Mouse (Mus musculus) ES-E14 (cell line): ENCODE results near the gene Vps13d. TPM values are rescaled to one million over a fixed set of nuclear protein-coding genes. Genes with fewer than 3 reads are reported as not detected.

Source experiments
- DNase-seq: peaks from one replicate; pipeline ENCODE4 v3.0.0-alpha.2; 2013; ENCODE audit warnings: low read depth, low spot score
- H3K27ac ChIP-seq: 2 replicates; pipeline ENCODE4 v1.5.1; 2012; ENCODE audit warnings: low read depth, mild to moderate bottlenecking, low read length, moderate library complexity, mixed read lengths; ENCODE audit not compliant: poor library complexity, insufficient read depth, severe bottlenecking
- H3K36me3 ChIP-seq: 2 replicates; pipeline ENCODE4 v1.6.1; 2012; ENCODE audit warnings: mild to moderate bottlenecking, low read length, moderate library complexity, mixed read lengths; ENCODE audit not compliant: control insufficient read depth, poor library complexity, insufficient read depth, severe bottlenecking
- H3K4me1 ChIP-seq, 2 experiments: fragments of 150-350 bp in 1 of 2; sonication (generic) in 1 of 2; 2 replicates each; pipeline ENCODE4 v1.6.1; 2012; ENCODE audit warnings: low read length in 2 of 2, mild to moderate bottlenecking in 1 of 2, mixed read lengths in 1 of 2; ENCODE audit not compliant: control insufficient read depth in 2 of 2, insufficient read depth in 2 of 2, poor library complexity in 1 of 2
- H3K4me3 ChIP-seq, 2 experiments: fragments of 150-350 bp in 1 of 2; sonication (generic) in 1 of 2; 2 replicates each; pipeline ENCODE4 v1.5.1; 2012; ENCODE audit warnings: low read length in 2 of 2, low read depth in 1 of 2, mild to moderate bottlenecking in 1 of 2, mixed read lengths in 1 of 2; ENCODE audit not compliant: insufficient read depth in 1 of 2, poor library complexity in 1 of 2, severe bottlenecking in 1 of 2
- H3K9ac ChIP-seq: 2 replicates; pipeline ENCODE4 v1.6.1; 2012; ENCODE audit warnings: low read depth, mild to moderate bottlenecking, low read length, mixed read lengths; ENCODE audit not compliant: poor library complexity, insufficient read depth, severe bottlenecking
- H3K9me3 ChIP-seq: fragments of 150-350 bp; sonication (generic); 2 replicates; pipeline ENCODE4 v1.6.1; 2012; ENCODE audit warnings: low read depth, mild to moderate bottlenecking, low read length; ENCODE audit not compliant: control insufficient read depth, insufficient read depth
- CHD2 ChIP-seq: IDR thresholded peaks from 2 replicates; pipeline ENCODE4 v1.6.1; 2014; ENCODE audit warnings: mild to moderate bottlenecking, low read depth, low read length, inconsistent platforms
- HCFC1 ChIP-seq: IDR thresholded peaks from 2 replicates; pipeline ENCODE4 v1.6.1; 2012; ENCODE audit warnings: low read length, inconsistent platforms, borderline replicate concordance; ENCODE audit not compliant: insufficient read depth
- MAFK ChIP-seq: IDR thresholded peaks from 2 replicates; pipeline ENCODE4 v1.6.1; 2014; ENCODE audit warnings: mild to moderate bottlenecking, low read depth, low read length, inconsistent platforms; ENCODE audit not compliant: insufficient read depth
- ZC3H11A ChIP-seq: IDR thresholded peaks from 2 replicates; pipeline ENCODE4 v1.6.1; 2012; ENCODE audit warnings: low read depth, mild to moderate bottlenecking, inconsistent platforms, low read length, borderline replicate concordance
- ZNF384 ChIP-seq: IDR thresholded peaks from 2 replicates; pipeline ENCODE4 v1.6.1; 2012; ENCODE audit warnings: low read depth, low read length, inconsistent platforms
- in situ Hi-C, 2 experiments: fragments of 600-800 bp; cut with MboI; formaldehyde crosslinking; loops; one replicate each; pipeline ENCODE4 v1.15.1; 2025; ENCODE audit warnings: low sequenced_read_pairs in 2 of 2, inconsistent platforms in 1 of 2; ENCODE audit not compliant: unreplicated experiment in 2 of 2
- total RNA-seq: library from RNA; depleted of rRNA; stranded (reverse); fragments of 300-350 nt; gene quantifications from 2 replicates; pipeline ENCODE4 v1.2.3, GENCODE M21; 2012

Gene Vps13d
- total RNA-seq, 1 experiment: 15.3 TPM

DNA sequence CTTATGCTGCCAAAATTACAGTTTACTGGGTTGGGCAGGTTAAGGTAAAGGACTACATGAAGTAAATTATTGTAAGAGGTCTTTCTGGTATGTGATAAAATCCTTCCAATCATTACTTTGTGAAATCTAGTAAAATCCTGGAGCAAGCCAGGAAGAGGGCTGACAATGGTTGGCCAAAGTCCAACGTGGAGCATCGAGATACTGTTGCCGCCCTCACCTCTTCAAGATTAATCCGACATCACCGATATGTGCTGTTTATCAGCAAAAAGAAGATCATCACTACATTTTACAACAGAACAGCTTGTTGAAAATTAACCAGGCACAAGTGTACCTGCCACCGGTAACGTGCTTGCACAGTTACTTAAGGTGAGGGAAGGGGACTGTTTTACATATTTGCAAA lies 184.9 kb downstream of the Vps13d start:
- no peak for DNase-seq
- no peak for TF ChIP-seq CHD2
- TF ChIP-seq HCFC1: no peak
- TF ChIP-seq MAFK: no peak
- no peak for TF ChIP-seq ZC3H11A
- no peak for TF ChIP-seq ZNF384
- Histone ChIP-seq H3K9ac (no peak overlapping the region), H3K36me3 (no peaks in the 10 kb centered on the region), H3K27ac (no peak overlapping the region), H3K9me3 (no peaks in the 10 kb centered on the region), H3K4me3 (no peak overlapping the region), H3K4me1 (peaks cover 0 to 6% of the 10 kb centered on the region in 2 experiments; a peak in 1 of 4 replicates)
- in situ Hi-C loops: no loop called here

DNA sequence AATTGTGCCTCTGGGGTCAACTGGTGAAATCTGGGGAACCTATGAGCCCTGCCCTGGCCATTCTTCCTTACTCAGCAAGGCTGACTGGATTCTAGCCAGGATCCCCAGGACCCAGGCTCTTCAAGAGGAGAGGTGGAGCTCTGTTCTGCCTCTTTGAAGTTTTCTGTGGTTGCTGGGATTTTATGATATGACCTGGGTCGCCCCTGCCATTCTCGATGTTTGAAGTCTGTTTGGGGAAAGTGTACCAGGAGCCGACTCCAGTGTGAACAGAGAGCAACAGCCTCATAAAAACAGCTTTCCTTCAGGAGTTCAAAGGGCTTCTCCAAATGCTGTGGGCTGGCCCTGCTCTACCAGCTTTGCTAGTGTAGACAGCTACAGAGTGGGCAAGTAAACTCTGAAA lies 185.4 kb downstream of the Vps13d start:
- no peak for DNase-seq
- H3K9me3 ChIP-seq: no peaks in the 10 kb centered on the region
- H3K9ac ChIP-seq: no peak overlapping the region
- H3K27ac ChIP-seq: no peak overlapping the region
- no peak overlapping the region for H3K4me3 ChIP-seq
- H3K4me1 ChIP-seq: peaks cover 0 to 6% of the 10 kb centered on the region in 2 experiments; a peak in 1 of 4 replicates
- in situ Hi-C loops: no loop called here
- H3K36me3 ChIP-seq: no peaks in the 10 kb centered on the region
- TF ChIP-seq MAFK (no peak), ZNF384 (no peak), CHD2 (no peak), ZC3H11A (no peak), HCFC1 (no peak)

DNA sequence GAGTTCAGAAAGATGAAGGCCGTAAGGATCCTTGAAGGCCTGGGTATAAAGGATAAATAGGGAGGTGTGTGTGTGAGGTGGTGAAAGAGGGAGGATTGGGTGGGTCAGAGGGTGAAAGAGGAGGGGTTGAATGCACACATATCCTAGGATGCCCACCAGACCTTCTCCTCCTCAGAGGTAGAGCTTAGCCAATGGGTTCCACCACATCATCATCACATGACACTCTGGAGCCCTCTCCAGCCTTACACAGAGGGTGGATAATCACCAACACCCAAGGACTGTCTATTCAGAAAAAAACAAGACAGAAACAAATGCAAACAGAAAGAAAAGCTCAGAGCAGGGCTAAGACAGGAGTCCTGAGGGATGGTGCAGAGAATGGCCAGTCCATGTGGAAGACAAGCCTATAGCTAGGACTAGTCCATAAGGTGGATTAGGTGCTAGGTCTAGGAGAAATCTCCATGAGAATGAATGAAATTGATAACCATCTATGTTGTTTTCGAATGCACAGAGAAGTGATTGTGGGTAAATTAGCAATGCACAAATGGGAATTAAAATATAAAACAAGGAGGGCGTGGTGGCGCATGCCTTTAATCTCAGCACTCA lies 188.8 kb downstream of the Vps13d start:
- Histone ChIP-seq H3K4me1 (peaks cover 0 to 6% of the 10 kb centered on the region in 2 experiments; a peak in 1 of 4 replicates), H3K9ac (no peak overlapping the region), H3K27ac (no peak overlapping the region), H3K4me3 (no peak overlapping the region), H3K9me3 (no peaks in the 10 kb centered on the region), H3K36me3 (no peaks in the 10 kb centered on the region)
- TF ChIP-seq MAFK: no peak
- TF ChIP-seq HCFC1: no peak
- no peak for TF ChIP-seq ZNF384
- no peak for TF ChIP-seq ZC3H11A
- no peak for TF ChIP-seq CHD2
- no peak for DNase-seq
- in situ Hi-C loops: no loop called here

DNA sequence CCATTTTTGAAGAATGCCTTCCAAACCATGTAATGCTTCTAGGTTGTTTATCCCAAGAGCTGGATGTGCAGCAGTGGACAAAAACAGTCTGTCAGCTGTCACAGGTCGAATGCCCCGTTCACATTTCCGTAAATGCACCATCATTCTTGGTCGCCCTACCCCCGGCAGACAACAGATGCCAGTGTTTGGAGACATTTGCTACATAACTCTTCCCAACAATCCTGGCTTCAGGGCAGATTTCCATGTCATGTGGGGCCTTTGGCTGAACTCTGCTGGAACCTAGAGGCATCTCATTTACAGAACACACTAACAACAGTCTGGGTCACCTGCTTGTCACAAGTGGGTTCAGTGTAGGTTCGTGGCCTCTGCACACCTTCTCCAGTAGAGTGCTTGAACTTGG lies 190.6 kb downstream of the Vps13d start:
- Histone ChIP-seq H3K27ac (no peak overlapping the region), H3K4me1 (peaks cover 2 to 11% of the 10 kb centered on the region in 2 experiments; a peak in 1 of 4 replicates), H3K9me3 (no peaks in the 10 kb centered on the region), H3K36me3 (no peaks in the 10 kb centered on the region), H3K9ac (no peak overlapping the region), H3K4me3 (no peak overlapping the region)
- DNase-seq: no peak
- no peak for TF ChIP-seq CHD2
- in situ Hi-C loops: no loop called here

DNA sequence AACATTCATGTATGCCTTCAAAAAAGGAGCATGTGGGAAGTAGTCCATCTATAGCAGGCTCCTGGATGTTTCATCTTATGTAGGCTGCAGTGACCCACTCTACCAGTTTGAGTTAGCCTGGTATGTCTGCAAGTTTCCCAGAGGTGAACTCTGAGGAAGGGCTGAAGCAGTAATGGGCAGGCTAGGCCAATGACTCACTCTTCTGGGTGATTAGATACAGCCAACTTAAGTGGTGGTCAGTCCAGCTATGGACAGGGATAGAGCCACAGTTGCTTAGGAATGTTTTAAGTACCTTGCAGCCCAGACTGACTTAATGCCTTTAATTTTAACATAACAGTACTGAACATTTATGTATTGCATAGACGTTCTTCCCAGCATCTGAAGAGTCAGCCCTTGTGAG lies 192.1 kb downstream of the Vps13d start:
- TF ChIP-seq CHD2 (no peak), MAFK (no peak), ZC3H11A (no peak), ZNF384 (no peak), HCFC1 (no peak)
- Histone ChIP-seq H3K4me3 (no peak overlapping the region), H3K9me3 (no peaks in the 10 kb centered on the region), H3K9ac (no peak overlapping the region), H3K4me1 (peaks cover 2 to 13% of the 10 kb centered on the region in 2 experiments; a peak in 1 of 4 replicates), H3K36me3 (no peaks in the 10 kb centered on the region), H3K27ac (no peak overlapping the region)
- DNase-seq: no peak
- in situ Hi-C loops: no loop called here
